Mouse (Mus musculus): Measurements from ENCODE around the gene Gm17581. TPM values are rescaled to one million over a fixed set of nuclear protein-coding genes. Genes with fewer than 3 reads are reported as not detected.
"Not testable (repeated sequence)": the region's sequence is repeated elsewhere in the genome, so short reads cannot be mapped to it uniquely, and the experiment has no call there.

Gm17581 gene
- total RNA-seq (2015) (not detected in 2 replicates), total RNA-seq (2017) (not detected in 2 replicates)

- ATAC-seq (ENCODE audit: poor library complexity, severe bottlenecking), result not testable (repeated sequence)
Observed at GRCm38 (mm10) chr2:155735766-155736165, at the start of gene Gm17581. Gene Gm17581 (minus strand): TSS chr2:155735866.

GRCm38 (mm10) chr2:155784534-155784933 is 48.9 kb upstream of the Gm17581 start:
- no peak for ATAC-seq (ENCODE audit: poor library complexity, severe bottlenecking)

- ATAC-seq (ENCODE audit: poor library complexity, severe bottlenecking), result no peak
Observed at GRCm38 (mm10) chr2:155779506-155779905, 43.8 kb upstream of the Gm17581 start.

- no peak for ATAC-seq (ENCODE audit: poor library complexity, severe bottlenecking)
Observed at GRCm38 (mm10) chr2:155779066-155779465, 43.4 kb upstream of the Gm17581 start.

- ATAC-seq (ENCODE audit: poor library complexity, severe bottlenecking), result no peak
Observed at GRCm38 (mm10) chr2:155778004-155778403, 42.3 kb upstream of the Gm17581 start.

GRCm38 (mm10) chr2:155777688-155777985 is 42.0 kb upstream of the Gm17581 start:
- ATAC-seq (ENCODE audit: poor library complexity, severe bottlenecking), result no peak

- ATAC-seq (ENCODE audit: poor library complexity, severe bottlenecking), result no peak
Observed at GRCm38 (mm10) chr2:155776824-155777687, 41.4 kb upstream of the Gm17581 start.

- ATAC-seq (ENCODE audit: poor library complexity, severe bottlenecking), result peak; percentile 67
Observed at GRCm38 (mm10) chr2:155775685-155776263, 40.1 kb upstream of the Gm17581 start.

GRCm38 (mm10) chr2:155774927-155775684 is 39.4 kb upstream of the Gm17581 start, which contains the start of gene Mmp24:
Gene Mmp24 (plus strand): TSS chr2:155775342.
- ATAC-seq (ENCODE audit: poor library complexity, severe bottlenecking), result no peak

- ATAC-seq (ENCODE audit: poor library complexity, severe bottlenecking), result no peak
Observed at GRCm38 (mm10) chr2:155774261-155774926, 38.7 kb upstream of the Gm17581 start.

GRCm38 (mm10) chr2:155773664-155774063 is 38.0 kb upstream of the Gm17581 start:
- ATAC-seq (ENCODE audit: poor library complexity, severe bottlenecking), result no peak

- peak; percentile 82 for ATAC-seq (ENCODE audit: poor library complexity, severe bottlenecking)
Observed at GRCm38 (mm10) chr2:155764679-155765418, 29.2 kb upstream of the Gm17581 start.

GRCm38 (mm10) chr2:155756855-155757566 is 21.3 kb upstream of the Gm17581 start:
- ATAC-seq (ENCODE audit: poor library complexity, severe bottlenecking), result no peak; the same call in 1 of the 2 replicates

- peak; percentile 66 for ATAC-seq (ENCODE audit: poor library complexity, severe bottlenecking)
Observed at GRCm38 (mm10) chr2:155755746-155756145, 20.1 kb upstream of the Gm17581 start.

GRCm38 (mm10) chr2:155751014-155751786 is 15.5 kb upstream of the Gm17581 start, which contains the start of gene Procr:
Gene Procr (plus strand): TSS chr2:155751117.
- peak; percentile 75 for ATAC-seq (ENCODE audit: poor library complexity, severe bottlenecking)

- no peak for ATAC-seq (ENCODE audit: poor library complexity, severe bottlenecking)
Observed at GRCm38 (mm10) chr2:155749394-155749793, 13.7 kb upstream of the Gm17581 start.

GRCm38 (mm10) chr2:155745487-155745886 is 9.8 kb upstream of the Gm17581 start:
- no peak for ATAC-seq (ENCODE audit: poor library complexity, severe bottlenecking)

- ATAC-seq (ENCODE audit: poor library complexity, severe bottlenecking), result no peak
Observed at GRCm38 (mm10) chr2:155743351-155743750, 7.7 kb upstream of the Gm17581 start.

- ATAC-seq (ENCODE audit: poor library complexity, severe bottlenecking), result peak; percentile 33; the same call in 1 of the 2 replicates
Observed at GRCm38 (mm10) chr2:155742931-155743337, 7.3 kb upstream of the Gm17581 start.

Measured in megakaryocyte, adult 5-6 weeks (primary cell).